Mouse (Mus musculus): ENCODE results near the gene Cnih3. TPM values are rescaled to one million over a fixed set of nuclear protein-coding genes. Genes with fewer than 3 reads are reported as not detected.

Gene Cnih3
- 0.04 and 0.10 TPM in 2 replicates for polyA plus RNA-seq (2012; rRNA removed)

GRCm38 (mm10) chr1:181352367-181353199 lies at the start of gene Cnih3:
TSS of gene Cnih3 (plus strand) at chr1:181352628.

Other genes with a start within 250 kb of the Cnih3 start
- gene Nvl, start 208.4 kb upstream of the Cnih3 start, polyA plus RNA-seq (2012; rRNA removed) = 1.7 and 2.3 TPM in 2 replicates
- 3.9 and 7.9 TPM in 2 replicates for gene Cnih4, start 207.9 kb upstream of the Cnih3 start, polyA plus RNA-seq (2012; rRNA removed)
- 10.9 and 12.8 TPM in 2 replicates for gene Wdr26, start 140.6 kb upstream of the Cnih3 start, polyA plus RNA-seq (2012; rRNA removed)
- gene Ccdc121, start 158.8 kb downstream of the Cnih3 start, polyA plus RNA-seq (2012; rRNA removed) = not detected in 2 replicates
- not detected in 2 replicates for gene Dnah14, start 223.9 kb downstream of the Cnih3 start, polyA plus RNA-seq (2012; rRNA removed)

Data from stomach, adult 2 months (tissue).